Mouse (Mus musculus) mature B cell (primary cell): ENCODE results near the gene H2-Eb1.
"Not testable (repeated sequence)": the region's sequence is repeated elsewhere in the genome, so short reads cannot be mapped to it uniquely, and the experiment has no call there.

Experiments
- in situ Hi-C: fragments of 300-500 bp; cut with MboI; formaldehyde crosslinking; loops from 2 replicates; pipeline ENCODE4 v1.14.3; 2019

Gene H2-Eb1

DNA sequence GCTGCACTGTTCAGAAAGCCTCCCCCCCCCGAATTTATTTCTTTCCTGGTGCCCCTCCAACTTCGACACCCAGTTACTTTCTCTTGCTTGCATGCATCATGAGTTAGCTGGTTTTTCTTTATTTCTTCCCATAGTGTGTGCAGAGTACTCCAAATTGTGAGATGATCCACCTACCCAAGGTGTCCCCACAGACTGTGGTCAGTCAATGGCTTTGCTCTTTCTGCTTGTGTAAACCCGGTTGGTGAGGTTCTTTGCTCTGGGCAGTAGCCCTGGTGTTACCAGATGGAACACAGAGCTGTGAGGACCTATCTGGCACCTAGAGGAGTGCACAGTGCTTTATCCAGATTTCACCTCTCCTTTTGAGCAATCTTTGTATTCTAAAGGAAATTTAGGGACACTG lies 17.5 kb upstream of the H2-Eb1 start:
- in situ Hi-C loops, result no loop called here

DNA sequence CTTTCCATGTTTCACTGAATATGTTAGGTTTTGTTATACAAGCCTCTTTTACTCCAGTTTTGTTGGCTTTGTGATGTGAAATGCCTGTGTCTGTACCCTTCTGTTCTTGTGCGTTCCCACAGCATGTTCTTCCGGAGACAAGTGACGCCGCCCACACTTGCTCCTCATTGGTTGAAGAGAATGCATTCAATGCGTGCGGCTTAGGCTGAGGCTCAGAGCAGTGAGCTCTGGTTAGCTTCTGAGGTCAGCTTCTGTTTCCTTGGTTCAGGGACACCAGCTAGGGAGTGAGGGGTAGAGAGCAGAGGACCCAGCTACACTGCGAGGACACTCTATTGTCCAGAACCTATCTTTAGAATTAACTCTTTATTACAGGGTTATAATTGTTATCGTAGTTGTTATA lies 14.1 kb upstream of the H2-Eb1 start:
- in situ Hi-C loops, result no loop called here

DNA sequence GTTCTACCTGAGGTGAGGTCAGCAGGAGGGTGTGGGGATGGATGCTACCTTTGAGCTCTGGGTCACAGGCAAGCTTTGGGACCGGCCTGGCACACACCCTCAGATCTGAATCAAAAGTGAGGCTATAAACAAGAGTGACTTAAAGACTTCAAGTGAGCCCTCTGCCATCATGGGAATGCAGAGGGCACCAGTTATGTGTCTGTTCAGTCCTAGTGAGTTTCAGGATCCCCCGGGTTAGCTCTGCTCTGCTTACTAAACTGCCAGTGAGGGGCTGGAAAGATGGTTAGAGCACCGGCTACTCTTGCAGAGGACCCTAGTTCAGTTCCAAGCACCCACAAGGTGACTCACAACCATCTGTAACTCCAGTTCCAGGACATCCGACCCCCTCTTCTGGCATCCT lies 13.1 kb upstream of the H2-Eb1 start:
- in situ Hi-C loops, result no loop called here

DNA sequence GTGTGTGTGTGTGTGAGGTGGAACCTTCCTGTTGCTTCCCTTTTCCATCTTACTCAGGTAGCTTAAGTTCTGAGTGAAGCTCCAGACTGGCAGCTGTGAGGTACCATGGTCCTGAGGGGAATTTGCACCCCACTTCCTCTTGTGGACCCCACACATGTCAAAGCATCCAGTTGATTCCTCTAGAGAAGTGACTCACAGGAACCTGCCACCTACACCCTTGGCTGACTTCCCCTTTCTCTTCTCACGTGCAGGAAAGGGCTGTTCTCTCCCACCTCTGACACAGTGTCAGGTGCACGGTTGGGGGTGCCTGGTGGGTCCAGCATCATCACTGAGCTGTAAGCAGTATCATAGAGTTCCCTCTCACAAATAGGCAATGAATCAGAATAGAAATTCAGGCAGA lies 12.1 kb upstream of the H2-Eb1 start:
- in situ Hi-C loops, result no loop called here

DNA sequence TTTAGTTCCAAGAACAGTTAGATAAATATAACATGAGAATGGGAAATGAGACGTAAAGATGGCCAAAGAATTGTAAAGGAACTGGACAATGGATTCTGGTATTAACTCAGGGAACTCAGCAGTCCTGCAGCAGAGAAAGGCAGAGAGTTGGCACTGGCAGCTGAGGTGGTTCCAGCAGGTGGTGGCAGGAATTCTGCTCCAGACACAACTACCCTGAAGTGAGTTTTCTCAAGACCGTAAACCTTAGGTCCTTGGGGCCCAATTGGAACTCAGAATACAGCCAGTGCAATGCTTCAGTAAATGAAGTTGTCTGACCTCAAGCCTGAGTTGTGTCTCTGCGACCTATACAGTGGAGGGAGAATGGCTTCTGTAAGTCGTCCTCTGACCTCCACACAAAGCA lies 11.4 kb upstream of the H2-Eb1 start:
- in situ Hi-C loops, result no loop called here

DNA sequence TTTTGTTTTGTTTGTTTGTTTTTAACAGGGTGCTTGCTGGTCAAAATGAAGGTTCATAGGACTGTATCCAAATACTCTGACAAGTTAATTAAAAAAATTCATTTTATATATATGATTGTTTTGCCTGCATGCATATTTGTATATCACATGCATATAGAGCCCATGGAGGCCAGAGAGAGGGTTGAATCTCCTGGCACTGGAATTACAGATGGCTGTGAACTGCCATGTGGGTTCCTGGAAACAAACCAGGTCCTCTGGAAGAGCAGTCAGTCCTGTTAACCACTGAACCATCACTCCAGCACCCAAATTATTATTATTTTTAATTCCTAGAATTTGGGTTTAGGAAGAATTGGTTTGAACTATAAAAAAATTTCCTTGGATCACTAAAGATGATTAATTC lies 10.4 kb upstream of the H2-Eb1 start:
- in situ Hi-C loops, result no loop called here

DNA sequence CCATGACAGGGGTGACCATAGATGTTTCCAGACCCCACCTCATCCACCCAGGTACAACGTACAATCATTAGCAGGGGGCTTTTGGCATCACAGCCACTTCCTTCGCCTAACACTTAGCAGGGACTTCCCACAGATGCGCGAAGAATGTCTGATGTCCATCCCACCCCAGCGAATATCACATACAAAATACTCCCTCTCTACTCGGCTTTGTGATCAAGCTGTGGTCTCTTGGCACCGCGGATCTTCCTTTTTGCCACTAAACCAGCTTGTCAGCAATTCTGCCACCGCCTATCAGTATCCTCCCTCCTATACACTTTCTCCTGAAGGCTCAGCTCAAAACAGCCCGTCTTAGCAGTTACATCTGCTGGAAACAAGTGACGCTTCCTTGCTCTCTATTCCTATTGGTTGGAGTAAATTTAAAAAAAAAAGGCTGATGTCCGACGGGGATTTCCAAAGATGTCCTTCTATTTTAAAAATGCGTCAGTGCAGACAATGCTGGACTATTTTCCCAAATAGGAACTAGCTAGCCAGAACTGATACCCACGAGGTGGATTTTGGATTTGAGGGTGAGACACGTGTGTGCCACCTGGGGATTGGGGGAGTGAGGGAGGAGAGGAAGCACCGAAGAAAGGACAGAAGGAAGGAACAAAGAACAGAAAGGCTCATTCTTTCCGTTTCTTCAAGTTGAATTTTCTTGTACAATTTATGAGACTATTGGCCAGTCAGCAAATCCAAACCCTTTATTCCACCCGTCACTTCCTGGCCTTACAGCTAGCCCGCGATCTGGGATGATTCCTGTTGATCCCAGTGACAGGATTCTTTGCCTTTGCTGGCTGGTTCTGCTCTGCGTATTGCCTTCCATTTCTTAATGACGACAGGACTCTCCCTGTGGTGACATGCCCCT lies 9.5 kb upstream of the H2-Eb1 start:
- in situ Hi-C loops, result no loop called here

DNA sequence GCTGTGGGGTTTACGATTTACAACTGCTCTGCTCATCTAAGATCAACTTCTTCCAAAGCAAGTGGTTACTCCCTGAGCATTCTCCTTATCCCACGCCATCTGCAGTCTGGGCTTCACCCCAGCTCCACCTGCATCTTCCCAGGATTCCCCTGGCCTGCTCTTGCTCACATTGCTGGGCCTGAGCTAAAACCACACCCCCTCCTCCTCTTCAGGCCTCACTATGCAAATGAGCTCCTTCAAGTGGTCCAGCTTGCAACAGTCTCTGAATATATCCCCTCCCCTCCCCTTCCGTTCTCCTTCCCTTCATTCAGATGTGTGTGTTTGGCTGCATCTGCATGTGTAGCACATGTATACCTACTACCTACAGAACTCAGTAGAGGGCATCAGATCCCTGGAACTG lies 6.3 kb upstream of the H2-Eb1 start:
- in situ Hi-C loops, result no loop called here

DNA sequence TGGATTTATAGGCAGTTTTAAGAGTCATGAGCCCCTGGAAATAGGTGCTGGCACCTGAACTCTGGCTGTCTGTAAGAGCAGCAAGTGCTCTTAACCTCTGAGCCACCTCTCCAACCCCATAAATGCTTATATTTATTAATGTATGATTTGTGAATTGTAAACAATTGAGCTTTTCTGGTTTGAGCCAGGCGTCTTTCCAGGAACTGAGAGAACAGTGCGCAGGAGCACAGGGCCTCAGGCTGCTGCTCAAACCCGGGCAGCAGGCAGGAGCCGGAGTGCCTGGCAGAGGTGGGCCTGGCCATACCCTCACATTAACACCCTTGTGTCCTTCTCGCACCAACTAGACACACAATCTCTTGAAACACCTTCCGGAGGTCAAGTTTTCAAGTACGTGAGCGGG lies 5.6 kb upstream of the H2-Eb1 start:
- in situ Hi-C loops, result no loop called here

DNA sequence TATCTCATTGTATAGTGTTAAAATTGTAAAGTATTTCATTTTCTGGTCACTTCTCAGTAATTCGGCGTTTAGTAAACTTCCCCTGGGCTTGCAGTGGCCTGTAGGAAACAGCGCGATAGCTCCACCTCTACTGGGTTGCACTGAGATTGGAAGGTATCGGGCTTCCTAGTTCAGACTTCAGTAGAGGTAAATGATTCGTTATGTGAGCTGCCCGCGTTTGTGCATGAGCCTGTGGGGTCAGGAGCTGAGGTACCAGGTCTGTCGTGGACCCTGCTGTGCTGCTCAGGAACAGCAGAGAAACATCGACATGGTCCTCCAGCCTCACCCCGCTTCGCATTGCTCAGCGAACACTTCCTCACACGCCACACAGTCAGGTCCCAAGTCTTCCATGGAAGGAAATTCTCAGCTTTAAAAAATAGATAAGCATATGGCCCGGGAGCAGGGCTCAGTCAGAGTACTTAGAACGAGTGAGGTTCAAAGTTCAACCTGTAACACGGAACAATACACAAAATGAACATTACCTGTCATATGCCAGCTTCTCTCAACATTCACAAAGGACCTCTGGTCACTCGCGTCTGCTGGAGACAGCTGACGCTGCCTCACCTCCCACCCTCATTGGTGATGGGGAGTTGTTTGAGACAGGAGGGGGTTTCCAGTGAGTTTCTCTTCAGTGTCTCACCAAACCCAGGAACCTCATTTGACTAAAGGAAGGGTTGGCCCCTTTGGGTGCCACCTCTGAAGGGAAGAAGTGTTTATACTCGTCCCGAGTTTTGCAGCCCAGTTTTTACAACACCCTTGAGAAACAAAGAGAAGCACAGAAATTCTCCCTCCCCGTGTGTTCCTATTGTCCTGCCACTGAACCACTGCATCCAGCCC lies 4.7 kb upstream of the H2-Eb1 start:
- in situ Hi-C loops, result no loop called here

DNA sequence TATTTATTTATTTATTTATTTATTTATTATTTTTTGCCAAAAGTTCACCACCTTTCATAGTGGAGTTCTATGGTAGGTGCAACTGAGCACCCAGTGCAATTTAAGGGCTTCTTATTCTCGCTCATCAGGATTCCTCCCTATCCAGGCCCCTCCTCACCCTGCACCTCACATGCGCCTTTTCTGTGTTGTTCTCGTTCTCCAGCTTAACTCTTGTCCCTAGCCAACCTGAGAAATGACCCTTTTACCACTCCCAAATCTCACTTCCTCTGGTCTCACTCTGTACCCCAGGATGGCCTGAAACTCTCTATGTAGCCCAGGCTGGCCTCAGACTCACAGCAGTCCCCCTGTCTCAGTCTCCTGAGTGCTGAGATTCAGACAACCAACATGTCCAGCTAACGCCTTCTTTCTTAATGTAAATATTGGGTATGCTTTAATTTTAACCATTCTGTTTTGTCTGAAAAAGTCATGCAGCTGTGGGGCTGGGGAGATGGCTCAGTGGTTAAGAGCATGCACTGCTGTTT lies 3.9 kb upstream of the H2-Eb1 start:
- in situ Hi-C loops, result no loop called here

DNA sequence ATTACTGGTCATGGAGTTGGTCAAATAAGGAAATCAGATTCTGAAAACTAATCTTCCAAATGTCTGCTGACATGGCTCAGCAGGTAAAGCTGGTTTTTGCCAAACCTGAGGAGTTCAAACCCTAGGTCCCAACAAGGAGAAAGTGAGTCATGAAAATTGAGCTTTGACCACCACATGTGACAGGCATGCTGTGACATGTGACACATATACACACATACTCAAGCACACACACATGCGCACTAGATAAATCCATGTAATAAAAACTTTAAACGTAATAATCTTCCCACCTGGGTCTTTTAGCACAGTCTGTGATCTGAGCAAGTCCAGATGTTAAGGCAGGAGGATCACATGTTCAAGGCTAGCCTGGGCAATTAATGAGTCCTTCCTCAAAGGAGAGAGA lies 1.9 kb upstream of the H2-Eb1 start:
- in situ Hi-C loops, result no loop called here

DNA sequence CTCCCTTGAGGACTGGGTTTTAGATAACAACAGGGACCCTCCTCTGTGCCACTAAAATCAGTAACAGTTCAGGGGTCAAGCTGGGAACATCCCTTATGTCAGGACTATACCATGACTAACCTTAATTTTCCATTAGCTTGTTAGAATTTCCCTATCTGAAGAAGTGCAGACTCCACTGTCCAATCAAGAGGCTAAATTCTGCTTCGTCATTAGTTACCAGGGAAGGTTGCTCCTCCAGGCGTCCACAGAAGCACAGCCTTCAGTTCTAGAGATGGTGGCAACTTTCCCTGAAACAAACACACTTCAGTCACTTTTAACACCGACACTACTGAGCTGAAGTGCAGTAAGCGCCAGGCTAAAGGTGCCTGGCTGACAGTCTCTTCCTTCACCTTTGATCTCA lies 916 bp upstream of the H2-Eb1 start:
- in situ Hi-C loops, result no loop called here

DNA sequence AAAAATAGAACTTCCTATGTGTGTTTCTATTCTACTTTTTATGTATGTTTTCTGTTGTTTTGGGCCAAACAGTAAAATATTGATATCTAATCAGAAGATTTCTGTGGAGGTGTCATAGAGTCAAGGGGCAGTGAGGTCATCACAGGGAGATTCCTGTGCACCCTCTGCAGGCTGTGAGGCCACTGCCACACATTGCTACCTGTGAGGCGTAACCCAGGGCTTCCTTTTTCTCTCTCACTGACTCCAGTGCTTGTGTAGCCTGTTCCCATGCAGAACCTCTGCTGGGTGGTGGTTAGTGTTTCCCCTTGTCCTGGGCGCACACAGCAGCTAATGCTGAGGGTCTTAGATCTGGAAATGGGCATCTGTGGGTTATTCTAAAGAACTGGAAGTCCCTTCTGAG lies 740 bp downstream of the H2-Eb1 start:
- in situ Hi-C loops, result no loop called here

DNA sequence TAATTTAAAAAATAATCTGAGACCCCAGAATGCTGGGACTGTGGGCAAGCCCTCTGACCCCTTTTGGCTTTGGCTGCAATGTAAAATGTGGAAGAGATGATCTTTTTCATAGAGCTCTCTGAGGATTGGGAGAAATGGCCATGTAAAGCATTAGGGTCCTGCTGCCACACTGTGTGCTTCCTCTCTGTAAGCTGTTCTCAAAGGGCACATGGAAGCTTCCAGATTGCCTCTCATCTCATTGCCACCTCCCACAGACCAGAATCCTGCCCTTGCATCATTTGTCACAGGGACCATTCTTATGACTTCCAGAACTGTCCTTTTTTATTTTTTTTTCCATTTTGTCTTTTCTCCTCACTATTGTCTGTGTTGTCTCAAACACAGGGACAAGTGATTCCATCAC lies 1.5 kb downstream of the H2-Eb1 start:
- in situ Hi-C loops, result no loop called here

DNA sequence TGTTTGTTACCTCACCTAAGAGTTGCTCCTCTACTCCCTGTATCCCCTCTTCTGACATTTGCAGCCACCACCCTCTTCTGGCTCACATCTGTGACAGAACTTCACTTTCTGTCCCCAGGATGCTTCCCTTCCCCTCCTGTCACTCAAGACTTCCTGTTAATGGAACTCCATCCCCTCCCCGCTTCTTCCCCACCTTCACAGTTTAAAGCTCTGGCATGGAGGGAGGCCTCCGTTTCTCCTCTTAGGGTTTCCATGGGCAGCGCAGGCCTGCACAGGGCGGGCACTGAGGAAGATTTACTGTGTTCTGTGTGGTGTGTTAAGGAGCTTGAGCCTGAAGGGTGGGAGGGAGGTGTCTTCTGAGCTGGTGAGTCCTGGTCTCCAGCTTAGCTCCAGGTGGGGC lies 2.5 kb downstream of the H2-Eb1 start:
- in situ Hi-C loops, result no loop called here

DNA sequence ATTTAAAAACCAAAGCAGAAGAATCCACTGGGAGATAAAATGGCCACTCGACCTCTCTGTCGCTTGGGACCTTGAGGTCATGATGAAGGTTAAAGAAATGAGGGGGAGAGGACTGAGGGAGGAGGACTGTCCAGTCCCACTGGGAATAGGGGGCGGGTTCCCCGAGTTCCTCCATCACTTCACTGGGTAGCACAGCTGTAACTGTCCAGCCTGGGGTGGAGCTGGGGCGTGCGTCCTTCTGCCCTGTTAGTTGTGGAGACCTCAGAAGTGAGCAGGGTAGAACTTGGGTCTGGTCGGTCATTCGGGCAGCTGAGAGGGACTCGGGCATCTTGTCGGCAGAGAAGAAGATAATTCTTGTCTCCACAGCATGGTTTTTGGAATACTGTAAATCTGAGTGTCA lies 3.6 kb downstream of the H2-Eb1 start:
- in situ Hi-C loops, result no loop called here

DNA sequence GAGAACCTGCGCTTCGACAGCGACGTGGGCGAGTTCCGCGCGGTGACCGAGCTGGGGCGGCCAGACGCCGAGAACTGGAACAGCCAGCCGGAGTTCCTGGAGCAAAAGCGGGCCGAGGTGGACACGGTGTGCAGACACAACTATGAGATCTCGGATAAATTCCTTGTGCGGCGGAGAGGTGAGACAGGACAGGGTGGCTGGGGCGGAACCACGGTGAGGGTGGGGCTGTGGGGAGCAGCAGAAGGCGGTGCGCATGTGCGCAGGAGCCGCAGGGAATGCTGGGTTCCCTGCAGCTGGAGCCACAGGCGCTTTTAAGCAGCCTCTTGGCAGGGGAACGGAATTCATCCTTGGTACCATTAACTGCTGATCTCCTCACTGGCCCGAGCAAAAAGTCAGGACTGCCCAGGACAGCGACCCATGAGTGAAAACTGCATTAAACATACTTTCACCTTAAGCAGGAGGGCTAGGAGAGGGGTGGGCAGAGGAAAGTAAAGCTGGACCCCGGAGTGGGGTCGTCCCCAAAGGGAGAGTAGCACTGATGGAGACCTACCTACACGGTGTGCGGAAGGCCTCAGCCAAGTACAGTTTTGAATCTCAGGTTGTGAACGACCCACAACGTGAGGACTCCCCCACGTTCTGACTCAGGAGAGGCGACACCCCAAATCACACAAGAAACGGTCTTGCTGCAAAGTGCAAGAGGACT lies 4.2 kb downstream of the H2-Eb1 start:
- in situ Hi-C loops, result no loop called here

DNA sequence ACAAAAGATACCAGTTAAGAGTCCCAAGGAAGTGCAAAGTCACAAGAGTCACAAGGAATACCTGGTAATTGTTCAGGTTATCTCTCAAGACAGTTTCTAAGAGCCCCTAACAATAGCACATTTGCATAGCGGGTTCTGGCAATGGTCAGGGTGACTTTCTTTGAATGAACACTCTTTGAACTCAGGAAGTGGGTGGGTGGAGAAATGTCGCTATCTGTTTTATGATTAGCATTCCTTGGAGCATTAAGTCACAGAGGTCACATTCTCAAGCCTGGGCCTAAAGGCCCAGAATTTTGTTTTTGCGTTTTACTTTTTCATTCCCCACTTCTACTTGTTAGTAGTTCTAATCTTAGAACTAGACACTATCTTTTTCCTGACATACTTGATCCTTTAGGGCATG lies 4.9 kb downstream of the H2-Eb1 start:
- in situ Hi-C loops, result not testable (repeated sequence)

DNA sequence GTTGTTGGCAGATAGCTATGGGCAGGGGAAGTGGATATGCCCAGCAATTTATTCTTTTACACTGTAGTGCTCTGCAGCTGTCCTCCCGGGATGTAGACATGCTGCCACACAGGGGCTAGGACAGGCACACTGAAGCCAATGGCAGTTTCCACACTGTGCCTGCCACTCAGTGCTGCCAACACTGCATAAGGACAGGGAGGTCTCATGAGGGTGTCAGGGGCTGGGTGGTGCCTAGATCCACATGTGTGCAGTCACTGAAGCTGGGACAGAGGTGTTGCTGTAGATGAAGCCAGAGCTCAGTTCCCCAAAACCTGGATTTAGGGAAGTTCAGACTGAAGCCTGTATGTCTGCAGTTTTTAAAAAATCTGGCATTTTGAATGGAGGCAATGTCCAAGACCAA lies 6.5 kb downstream of the H2-Eb1 start:
- in situ Hi-C loops, result no loop called here

DNA sequence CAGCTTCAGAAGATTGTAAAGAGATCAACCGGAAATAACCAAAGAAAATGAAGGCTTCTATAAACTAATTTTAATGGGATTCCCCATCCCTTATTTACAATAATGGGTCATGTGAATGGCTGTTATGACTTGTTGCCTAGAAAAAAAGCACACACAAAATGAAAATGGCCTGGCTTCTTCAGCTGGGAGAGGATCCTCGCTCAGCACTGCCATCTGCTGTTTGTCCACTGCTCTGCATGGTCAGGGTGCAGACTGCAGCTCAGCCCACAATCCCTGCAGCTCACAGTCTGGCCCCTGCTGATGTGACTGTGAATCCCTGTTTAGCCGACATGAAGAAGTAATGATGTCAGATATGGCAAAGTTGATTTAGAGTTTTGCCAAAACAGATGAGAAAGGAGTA lies 7.7 kb downstream of the H2-Eb1 start:
- in situ Hi-C loops, result no loop called here

DNA sequence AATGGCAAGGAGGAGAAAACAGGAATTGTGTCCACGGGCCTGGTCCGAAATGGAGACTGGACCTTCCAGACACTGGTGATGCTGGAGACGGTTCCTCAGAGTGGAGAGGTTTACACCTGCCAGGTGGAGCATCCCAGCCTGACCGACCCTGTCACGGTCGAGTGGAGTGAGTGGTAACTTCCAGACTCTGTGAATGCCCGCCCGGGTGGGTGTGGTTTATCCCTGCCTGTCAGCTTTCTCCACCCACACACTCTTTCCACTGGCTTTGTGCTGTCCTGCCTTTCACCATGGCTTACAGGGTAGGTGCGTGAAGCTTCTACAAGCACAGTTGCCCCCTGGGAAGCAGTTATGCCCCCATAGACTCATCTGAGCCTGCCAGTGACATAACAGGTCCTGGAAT lies 8.6 kb downstream of the H2-Eb1 start:
- in situ Hi-C loops, result no loop called here
